Mouse (Mus musculus): ENCODE data around the gene Capn5. TPM values are rescaled to one million over a fixed set of nuclear protein-coding genes. Genes with fewer than 3 reads are reported as not detected.

Gene Capn5
- polyA plus RNA-seq, 1 experiment from 2014 or later, result 13.0 TPM

GRCm38 (mm10) chr7:98121673-98122072 is 56.4 kb downstream of the Capn5 start:
- H3K36me3 ChIP-seq (ENCODE audit: insufficient read depth, low read length), result 0 out of 2 replicates have a peak, but pooled peaks cover 4% of the 10 kb centered on the region
- H3K27me3 ChIP-seq (ENCODE audit: insufficient read depth, low read length), result no peaks in the 10 kb centered on the region
- peaks cover 6% of the 10 kb centered on the region for H3K4me1 ChIP-seq (replicated peaks; ENCODE audit: insufficient read depth, low read length)
- no peak overlapping the region for H3K27ac ChIP-seq
- no peaks in the 10 kb centered on the region for H3K9me3 ChIP-seq (replicated peaks; ENCODE audit: low read length)
- H3K9ac ChIP-seq (ENCODE audit: low read depth, low read length), result no peak overlapping the region
- WGBS, result 78% methylated on average over 8 of the region's 8 CpGs
- no peak overlapping the region for H3K4me3 ChIP-seq (replicated peaks; ENCODE audit: low read depth, low read length)
- DNase-seq (ENCODE audit: low spot score) (no peak), ATAC-seq (replicated peaks; ENCODE audit: low FRiP score, low read depth) (no peak)
- H3K4me2 ChIP-seq (ENCODE audit: low read length), result no peak overlapping the region
- TF ChIP-seq CTCF (IDR thresholded peaks at IDR 0.05; ENCODE audit: low read depth), result no peak

DNA sequence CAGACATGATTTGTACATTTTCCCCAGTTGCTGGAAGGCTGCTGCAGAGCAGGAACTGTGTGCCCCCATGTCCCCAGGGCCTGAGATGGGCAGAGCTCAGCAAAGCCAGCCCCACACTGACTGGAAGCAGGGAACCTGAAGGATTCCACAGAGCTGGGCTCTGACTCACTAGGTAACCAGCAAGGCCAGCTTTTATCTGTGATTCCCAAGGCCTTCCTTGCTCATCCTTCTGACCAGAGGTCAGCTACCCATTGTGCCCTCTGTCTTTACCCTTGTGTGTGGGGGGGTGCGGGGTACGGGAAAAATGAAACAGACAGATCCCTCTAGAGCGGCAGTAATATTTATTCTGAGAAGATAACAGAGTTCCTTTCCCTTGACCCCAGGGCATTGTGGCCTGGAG is 56.8 kb downstream of the Capn5 start:
- no peak overlapping the region for H3K4me2 ChIP-seq (ENCODE audit: low read length)
- ATAC-seq (replicated peaks; ENCODE audit: low FRiP score, low read depth), result no peak
- H3K4me1 ChIP-seq (replicated peaks; ENCODE audit: insufficient read depth, low read length), result peaks cover 7% of the 10 kb centered on the region
- no peaks in the 10 kb centered on the region for H3K27me3 ChIP-seq (ENCODE audit: insufficient read depth, low read length)
- H3K9ac ChIP-seq (ENCODE audit: low read depth, low read length), result no peak overlapping the region
- no peak for TF ChIP-seq CTCF (IDR thresholded peaks at IDR 0.05; ENCODE audit: low read depth)
- no peak for DNase-seq (ENCODE audit: low spot score)
- 0 out of 2 replicates have a peak, but pooled peaks cover 4% of the 10 kb centered on the region for H3K36me3 ChIP-seq (ENCODE audit: insufficient read depth, low read length)
- no peak overlapping the region for H3K27ac ChIP-seq
- H3K4me3 ChIP-seq (replicated peaks; ENCODE audit: low read depth, low read length), result no peak overlapping the region
- WGBS, result 71% methylated on average over 3 of the region's 3 CpGs
- H3K9me3 ChIP-seq (replicated peaks; ENCODE audit: low read length), result no peaks in the 10 kb centered on the region

- 8% methylated on average over 7 of the region's 7 CpGs for WGBS
- Histone ChIP-seq H3K9me3 (replicated peaks; ENCODE audit: low read length) (no peaks in the 10 kb centered on the region), H3K4me2 (ENCODE audit: low read length) (peak overlapping the region; percentile 38), H3K9ac (ENCODE audit: low read depth, low read length) (no peak overlapping the region), H3K27ac (no peak overlapping the region), H3K36me3 (ENCODE audit: insufficient read depth, low read length) (0 out of 2 replicates have a peak, but pooled peaks cover 4% of the 10 kb centered on the region), H3K4me3 (replicated peaks; ENCODE audit: low read depth, low read length) (no peak overlapping the region), H3K4me1 (replicated peaks; ENCODE audit: insufficient read depth, low read length) (peaks cover 7% of the 10 kb centered on the region), H3K27me3 (ENCODE audit: insufficient read depth, low read length) (no peaks in the 10 kb centered on the region)
- ATAC-seq (replicated peaks; ENCODE audit: low FRiP score, low read depth), result peak; percentile 68
- TF ChIP-seq CTCF (IDR thresholded peaks at IDR 0.05; ENCODE audit: low read depth), result peak; percentile 90
- peak; percentile 83 for DNase-seq (ENCODE audit: low spot score)
Observed at GRCm38 (mm10) chr7:98120325-98120724, 57.7 kb downstream of the Capn5 start.

DNA sequence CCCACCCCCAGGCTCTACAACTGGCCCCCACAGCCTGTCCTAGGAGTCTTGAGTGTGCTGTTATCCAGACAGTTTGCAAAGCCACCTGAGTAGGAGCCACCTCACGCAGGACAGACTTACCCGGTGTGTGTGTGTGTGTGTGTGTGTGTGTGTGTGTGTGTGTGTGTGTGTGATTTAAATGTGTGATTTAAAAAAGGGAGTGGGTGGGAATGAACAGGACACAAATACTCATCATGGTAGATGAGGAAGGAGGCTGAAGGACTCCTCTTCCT is 58.2 kb downstream of the Capn5 start:
- Histone ChIP-seq H3K27me3 (ENCODE audit: insufficient read depth, low read length) (no peaks in the 10 kb centered on the region), H3K4me1 (replicated peaks; ENCODE audit: insufficient read depth, low read length) (peaks cover 7% of the 10 kb centered on the region), H3K4me3 (replicated peaks; ENCODE audit: low read depth, low read length) (no peak overlapping the region), H3K4me2 (ENCODE audit: low read length) (no peak overlapping the region), H3K27ac (peak overlapping the region; percentile 52; the same call in 1 of the 2 replicates), H3K36me3 (ENCODE audit: insufficient read depth, low read length) (0 out of 2 replicates have a peak, but pooled peaks cover 4% of the 10 kb centered on the region), H3K9me3 (replicated peaks; ENCODE audit: low read length) (no peaks in the 10 kb centered on the region), H3K9ac (ENCODE audit: low read depth, low read length) (no peak overlapping the region)
- TF ChIP-seq CTCF (IDR thresholded peaks at IDR 0.05; ENCODE audit: low read depth), result no peak
- no peak for DNase-seq (ENCODE audit: low spot score)
- no peak for ATAC-seq (replicated peaks; ENCODE audit: low FRiP score, low read depth)
- 82% methylated on average over 2 of the region's 2 CpGs for WGBS

DNA sequence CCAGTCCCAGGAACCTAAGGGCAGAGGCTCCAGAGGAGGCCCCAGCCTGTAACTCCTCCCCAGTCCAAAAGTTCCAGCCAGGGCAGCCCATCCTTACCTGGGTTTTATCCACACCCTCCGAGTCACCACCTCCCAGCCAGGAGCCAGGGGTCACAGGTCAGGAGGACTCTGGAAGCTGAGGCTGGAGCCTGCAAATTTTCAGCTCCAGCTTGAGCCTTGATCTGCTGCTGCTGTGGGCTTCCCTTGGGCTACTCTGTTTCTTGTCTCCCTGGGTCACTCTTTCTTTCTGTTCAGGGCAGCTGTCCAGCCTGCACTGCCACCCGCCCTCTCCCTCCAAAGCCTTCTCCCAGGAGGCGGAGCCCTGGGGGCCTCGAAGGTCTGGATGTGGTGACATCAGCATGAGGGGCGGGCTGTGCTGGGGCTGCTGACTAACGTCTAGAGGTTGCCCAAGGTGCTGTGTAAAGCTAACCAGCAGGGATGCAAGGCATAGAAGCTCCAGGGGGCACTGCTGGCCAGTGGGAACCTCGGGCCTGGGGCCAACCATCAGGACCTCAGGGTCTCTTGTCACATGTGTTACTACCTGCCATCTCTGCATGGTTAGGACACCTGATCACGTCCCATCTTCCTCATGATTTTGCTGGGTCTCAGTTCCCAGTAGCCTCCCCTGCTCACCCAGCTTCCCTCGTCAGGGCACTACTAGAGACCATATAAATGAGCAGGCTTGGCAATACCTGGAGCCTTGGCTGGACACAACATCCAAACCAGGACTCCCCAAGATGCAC is 58.7 kb downstream of the Capn5 start, which contains the start of gene Myo7a:
Gene Myo7a, minus strand, starts transcription at position 346 of the 782 bp plus-strand sequence.
- DNase-seq (ENCODE audit: low spot score), result peak; percentile 31

GRCm38 (mm10) chr7:98117012-98117660 is 60.9 kb downstream of the Capn5 start:
- 0 out of 2 replicates have a peak overlapping the region, but pooled peaks have one; percentile 13 for H3K27ac ChIP-seq
- H3K36me3 ChIP-seq (ENCODE audit: insufficient read depth, low read length), result no peaks in the 10 kb centered on the region
- no peak overlapping the region for H3K4me3 ChIP-seq (replicated peaks; ENCODE audit: low read depth, low read length)
- no peak overlapping the region for H3K4me2 ChIP-seq (ENCODE audit: low read length)
- peaks cover 7% of the 10 kb centered on the region for H3K4me1 ChIP-seq (replicated peaks; ENCODE audit: insufficient read depth, low read length)
- no peak; the same call in 1 of the 2 replicates for ATAC-seq (replicated peaks; ENCODE audit: low FRiP score, low read depth)
- no peak for TF ChIP-seq CTCF (IDR thresholded peaks at IDR 0.05; ENCODE audit: low read depth)
- DNase-seq (ENCODE audit: low spot score), result peak; percentile 55
- WGBS, result 33% methylated on average over 11 of the region's 11 CpGs
- no peaks in the 10 kb centered on the region for H3K9me3 ChIP-seq (replicated peaks; ENCODE audit: low read length)
- no peaks in the 10 kb centered on the region; the same call in 1 of the 2 replicates for H3K27me3 ChIP-seq (ENCODE audit: insufficient read depth, low read length)
- 0 out of 2 replicates have a peak overlapping the region, but pooled peaks have one; percentile 4 for H3K9ac ChIP-seq (ENCODE audit: low read depth, low read length)

More for the DNA sequence above, 58.7 kb downstream of the Capn5 start, which contains the start of gene Myo7a:
- Histone ChIP-seq H3K36me3 (ENCODE audit: insufficient read depth, low read length) (0 out of 2 replicates have a peak, but pooled peaks cover 4% of the 10 kb centered on the region), H3K9ac (ENCODE audit: low read depth, low read length) (no peak within 1 kb of the TSS), H3K27me3 (ENCODE audit: insufficient read depth, low read length) (no peaks in the 10 kb centered on the region), H3K9me3 (replicated peaks; ENCODE audit: low read length) (no peaks in the 10 kb centered on the region), H3K4me2 (ENCODE audit: low read length) (peak within 1 kb of the TSS; percentile 38), H3K27ac (peak within 1 kb of the TSS; percentile 60), H3K4me1 (replicated peaks; ENCODE audit: insufficient read depth, low read length) (peaks cover 7% of the 10 kb centered on the region), H3K4me3 (replicated peaks; ENCODE audit: low read depth, low read length) (no peak within 1 kb of the TSS)
- WGBS, result 40% methylated on average over 9 of the region's 9 CpGs
- TF ChIP-seq CTCF (IDR thresholded peaks at IDR 0.05; ENCODE audit: low read depth), result no peak
- ATAC-seq (replicated peaks; ENCODE audit: low FRiP score, low read depth), result peak; percentile 80

Data from kidney, postnatal 0 days (tissue).